Mouse (Mus musculus) right cerebral cortex, adult 2 months (tissue): ENCODE data around the gene Naa15.
A peak's percentile ranks its signal among the peaks of the same experiment; 100 is the strongest.
"Not testable (repeated sequence)": the region's sequence is repeated elsewhere in the genome, so short reads cannot be mapped to it uniquely, and the experiment has no call there.

Experiments used
- DNase-seq, 2 experiments: peaks; one replicate each; pipeline ENCODE4 v3.0.0; 2021 to 2022; ENCODE audit warnings: low spot score in 2 of 2

The Naa15 gene

DNA sequence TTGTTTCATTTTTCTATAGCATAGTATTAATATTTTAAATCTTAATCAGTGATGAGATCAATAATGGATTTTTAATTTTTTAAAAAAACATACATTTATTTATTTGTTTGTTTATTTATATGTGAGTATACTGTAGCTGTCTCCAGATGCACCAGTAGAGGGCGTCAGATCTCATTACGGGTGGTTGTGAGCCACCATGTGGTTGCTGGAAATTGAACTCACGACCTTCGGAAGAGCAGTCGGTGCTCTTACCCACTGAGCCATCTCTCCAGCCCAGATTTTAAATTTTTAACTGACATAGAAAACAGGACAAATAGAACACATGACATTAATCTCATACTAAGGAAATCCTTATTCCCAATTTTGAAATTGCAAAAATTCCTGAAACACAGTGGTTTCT is 19.4 kb downstream of the Naa15 start:
- not testable (repeated sequence) for DNase-seq

DNA sequence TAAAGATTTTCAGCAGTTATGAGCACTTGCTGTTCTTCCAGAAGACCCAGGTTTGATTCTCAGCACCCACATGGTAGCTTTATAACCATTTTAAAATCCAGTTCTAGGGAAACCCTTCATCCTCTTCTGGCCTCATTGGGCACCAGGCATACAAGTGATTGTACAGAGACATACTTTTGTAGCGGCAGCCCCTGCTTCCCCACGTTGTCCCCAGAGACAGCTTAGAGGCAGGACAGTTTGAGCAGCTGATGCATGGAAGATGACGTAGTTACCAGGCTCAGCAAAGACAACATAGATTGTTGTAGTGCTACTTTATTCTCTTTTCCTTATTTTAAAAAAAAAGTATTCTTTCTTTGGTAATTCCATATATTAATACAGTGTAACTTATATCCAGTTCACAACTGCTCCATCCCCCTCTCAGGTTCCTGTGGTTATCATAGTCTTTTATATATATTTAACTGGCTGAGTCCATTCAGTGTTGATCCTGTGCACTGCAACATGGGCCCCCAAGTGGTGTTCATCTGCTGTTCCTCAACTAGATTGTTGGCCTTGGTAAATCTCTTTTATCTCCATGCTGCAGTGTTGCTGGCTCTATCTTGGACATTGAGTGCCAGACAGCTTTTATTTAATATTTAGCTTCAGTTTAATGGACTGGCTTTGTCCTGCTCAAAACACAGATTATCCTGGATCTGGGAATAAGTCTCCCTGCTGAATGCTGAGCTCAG is 20.1 kb downstream of the Naa15 start:
- no peak for DNase-seq

DNA sequence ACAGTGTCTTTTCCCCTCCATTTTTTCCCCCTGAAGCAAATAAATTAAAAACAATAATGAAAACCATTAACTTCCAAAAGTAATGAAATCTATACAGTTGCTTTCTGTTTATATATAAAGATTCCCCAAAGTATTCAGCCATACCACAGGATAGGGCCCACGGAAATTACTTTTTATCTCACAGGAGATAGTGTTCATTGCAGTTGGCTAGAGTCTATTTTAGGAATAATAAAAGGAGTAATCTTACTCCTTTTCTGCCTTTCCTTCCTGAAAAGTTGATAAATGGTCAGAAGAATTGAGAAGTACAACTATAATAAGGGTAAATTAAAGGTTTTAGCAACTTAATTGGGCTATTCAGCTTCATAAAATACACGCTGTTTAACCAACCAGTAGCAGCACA is 53.6 kb downstream of the Naa15 start:
- no peak for DNase-seq

DNA sequence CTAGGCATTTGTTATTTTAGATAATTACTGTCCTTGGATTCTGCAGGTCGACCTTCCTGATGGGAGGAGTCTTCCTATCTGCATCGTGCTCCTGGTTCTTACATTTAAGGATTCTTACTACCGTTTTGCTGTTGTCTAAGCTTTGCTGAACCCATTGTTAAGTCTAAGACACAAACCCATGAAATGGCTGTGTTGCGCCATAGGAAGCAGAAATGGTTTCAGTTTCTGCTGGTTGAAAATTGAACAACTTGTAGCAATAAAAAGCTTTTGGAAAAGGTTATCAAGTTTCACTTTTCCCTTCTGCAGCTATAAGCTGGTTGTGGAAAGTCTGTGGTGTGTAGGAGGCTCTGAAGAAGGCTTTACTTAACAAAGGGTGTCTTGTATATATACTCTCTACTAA is 60.8 kb downstream of the Naa15 start:
- no peak for DNase-seq

DNA sequence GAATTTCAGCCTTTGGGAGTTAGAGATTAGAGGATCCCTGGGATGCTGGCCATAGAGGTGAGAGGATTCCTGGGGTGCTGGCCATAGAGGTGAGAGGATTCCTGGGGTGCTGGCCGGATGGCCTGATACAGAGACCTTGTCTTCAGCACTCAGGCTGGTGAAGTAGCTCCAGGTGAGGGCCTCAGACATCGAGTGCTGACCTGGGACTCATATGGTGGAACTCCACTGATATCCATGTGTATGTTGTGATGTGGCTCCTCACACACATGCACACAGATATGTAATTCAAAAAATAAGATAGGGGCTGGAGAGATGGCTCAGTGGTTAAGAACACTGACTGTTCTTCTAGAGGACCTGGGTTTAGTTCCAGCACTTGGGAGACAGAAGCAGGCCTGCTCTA is 64.9 kb downstream of the Naa15 start:
- DNase-seq = no peak

DNA sequence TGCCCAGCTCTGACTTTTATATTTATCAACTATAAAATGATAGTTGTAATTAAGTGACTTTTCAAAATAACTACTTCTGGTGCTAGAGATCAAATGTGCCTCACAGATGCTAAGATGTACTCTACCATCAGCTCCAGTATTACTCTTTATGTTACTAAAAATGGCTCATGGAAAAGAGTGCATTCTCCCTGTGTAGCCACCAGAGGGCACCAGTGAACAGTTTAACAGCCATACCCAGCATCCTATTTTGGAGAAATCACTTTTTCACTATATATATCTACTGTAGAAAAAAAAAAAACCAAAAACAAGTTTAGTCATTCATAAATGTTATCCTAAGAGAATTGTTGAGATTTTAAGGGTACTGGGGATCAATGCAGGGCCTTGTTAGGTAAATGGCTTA is 66.1 kb downstream of the Naa15 start:
- peak; percentile 49 to 63 for DNase-seq

DNA sequence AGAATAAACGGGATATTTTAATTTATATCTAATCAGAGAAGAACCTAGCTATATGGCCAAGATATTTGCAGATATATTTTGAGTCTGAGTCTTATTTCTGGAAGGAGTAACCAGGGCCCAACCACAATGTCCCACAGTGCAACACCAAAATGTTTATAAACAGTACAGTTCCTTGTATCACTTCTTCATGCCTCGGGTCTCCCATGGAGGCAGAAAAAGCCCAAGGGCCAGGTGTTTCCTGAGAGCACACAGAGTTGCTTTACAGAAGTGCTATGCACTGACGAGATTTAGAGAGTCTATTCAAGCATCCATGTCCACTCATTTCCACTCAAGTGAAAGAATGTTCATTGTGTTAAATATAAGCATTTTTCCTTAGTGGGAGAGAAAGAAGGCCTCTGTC is 66.9 kb downstream of the Naa15 start:
- DNase-seq = no peak

DNA sequence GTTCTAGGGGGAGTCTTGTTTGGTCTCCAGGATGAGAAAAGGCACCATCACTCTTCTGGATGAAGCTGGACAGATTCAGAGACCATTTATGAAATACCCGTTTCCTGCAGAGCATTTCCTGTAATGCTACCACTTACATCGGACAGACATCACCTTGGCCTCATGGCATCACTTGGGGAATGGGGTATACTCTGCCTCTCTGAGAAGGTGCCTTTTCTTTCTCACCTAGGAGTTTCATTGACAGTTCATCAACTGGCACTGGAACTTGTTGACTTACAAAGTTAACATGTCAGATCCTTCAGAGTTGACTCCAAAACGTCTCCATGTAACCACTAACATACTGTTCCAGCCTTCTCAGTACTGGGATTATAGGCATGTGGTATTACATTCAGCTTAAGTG is 67.8 kb downstream of the Naa15 start:
- DNase-seq = no peak

DNA sequence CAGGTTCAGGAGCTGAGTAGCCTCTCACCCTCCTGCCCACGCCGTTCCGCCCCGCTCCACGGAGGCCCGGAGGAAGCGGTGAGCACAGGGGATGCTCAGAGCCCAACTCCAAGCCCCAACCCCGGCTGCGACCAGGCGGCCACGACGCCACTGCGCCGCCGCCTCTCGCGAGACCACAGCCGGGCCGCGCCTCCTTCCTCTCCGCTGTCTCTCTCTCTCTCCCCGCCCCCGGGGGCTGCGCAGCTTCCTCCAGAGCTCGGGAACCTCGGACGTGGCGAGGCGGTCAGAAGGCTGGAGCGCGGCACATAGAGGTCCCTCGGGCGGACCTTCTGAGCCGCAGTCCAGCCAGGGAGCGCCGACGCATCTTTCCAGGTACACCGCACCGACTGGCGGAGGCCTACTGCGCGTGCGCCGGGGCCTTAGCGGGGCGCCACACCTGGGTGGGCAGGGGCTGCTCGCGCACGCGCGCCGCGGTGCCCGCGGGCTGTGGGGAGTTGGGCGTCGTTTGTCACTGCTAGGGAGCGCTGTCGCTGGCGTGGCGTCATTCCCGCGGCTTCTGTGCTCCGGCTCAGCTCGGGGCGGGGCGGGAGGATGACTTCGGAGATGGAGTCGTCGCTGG is 68.9 kb downstream of the Naa15 start, which contains the start of gene Rab33b:
Rab33b (plus strand) TSS at position 180 of the 619 bp plus-strand sequence.
- peak; percentile 96 to 97 for DNase-seq

DNA sequence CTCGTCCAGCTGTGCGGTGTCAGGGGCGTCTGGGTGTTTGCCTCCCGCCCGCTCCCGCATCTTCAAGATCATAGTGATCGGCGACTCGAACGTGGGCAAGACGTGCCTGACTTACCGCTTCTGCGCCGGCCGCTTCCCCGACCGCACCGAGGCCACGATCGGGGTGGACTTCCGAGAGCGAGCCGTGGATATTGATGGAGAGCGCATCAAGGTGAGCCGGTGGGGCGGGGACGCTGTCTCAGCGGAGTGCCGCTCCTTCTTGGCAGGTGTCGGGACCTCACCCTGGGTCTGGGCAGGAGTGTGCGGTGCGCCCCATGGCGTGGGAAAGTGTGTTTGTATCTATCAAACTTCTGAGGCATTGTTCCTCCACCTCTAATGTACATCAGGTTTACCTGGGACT is 69.4 kb downstream of the Naa15 start:
- DNase-seq = no peak

DNA sequence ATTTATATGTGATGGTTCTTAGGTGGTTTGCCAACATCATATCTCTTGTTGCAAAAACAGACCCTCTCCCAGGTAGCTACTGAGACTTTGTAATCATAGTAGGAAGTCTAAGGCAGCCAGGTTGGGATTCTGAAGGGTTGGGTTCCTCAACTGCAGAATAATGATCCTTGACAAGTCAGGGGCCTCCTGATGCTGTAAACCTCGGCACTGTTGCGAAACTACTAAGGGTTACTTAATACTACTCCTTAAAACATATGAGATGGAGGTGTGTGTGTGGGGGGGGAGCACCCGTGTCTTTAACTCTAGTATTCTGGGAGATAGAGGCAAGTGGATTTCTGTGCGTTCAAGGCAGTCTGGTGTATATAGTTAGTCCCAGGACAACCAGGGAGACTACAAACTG is 70.4 kb downstream of the Naa15 start:
- no peak for DNase-seq

DNA sequence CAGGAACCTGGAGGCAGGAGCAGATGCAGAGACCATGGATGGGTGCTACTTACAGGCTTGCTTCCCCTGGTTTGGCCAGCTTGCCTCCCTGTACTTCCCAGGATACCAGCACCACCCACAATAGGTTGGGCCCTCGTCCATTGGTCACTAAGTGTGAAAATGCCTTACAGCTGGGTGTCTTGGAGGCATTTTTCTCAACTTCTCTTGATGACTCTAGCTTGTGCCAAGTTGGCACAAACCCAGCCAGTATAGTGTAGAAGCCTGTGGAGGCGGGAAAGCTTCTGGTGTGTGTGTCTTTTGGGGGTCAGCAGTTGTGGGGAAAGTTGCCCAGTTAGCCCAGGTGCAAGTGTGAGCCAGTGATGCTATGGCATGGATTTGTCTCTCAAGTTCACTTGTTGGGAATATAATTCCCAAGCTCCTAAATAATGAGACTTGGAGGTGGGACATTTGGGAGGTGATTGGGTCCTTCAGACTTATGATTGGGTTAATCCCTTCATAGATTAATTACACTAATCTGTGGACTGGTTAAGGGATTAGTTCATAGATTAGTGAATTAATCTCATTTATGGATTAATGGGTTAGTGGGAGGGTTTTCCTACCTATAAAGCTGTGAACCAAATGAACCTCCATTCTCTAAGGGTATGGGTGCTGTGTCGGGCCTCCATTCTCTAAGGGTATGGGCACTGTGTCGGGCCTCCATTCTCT is 71.7 kb downstream of the Naa15 start:
- DNase-seq = no peak

DNA sequence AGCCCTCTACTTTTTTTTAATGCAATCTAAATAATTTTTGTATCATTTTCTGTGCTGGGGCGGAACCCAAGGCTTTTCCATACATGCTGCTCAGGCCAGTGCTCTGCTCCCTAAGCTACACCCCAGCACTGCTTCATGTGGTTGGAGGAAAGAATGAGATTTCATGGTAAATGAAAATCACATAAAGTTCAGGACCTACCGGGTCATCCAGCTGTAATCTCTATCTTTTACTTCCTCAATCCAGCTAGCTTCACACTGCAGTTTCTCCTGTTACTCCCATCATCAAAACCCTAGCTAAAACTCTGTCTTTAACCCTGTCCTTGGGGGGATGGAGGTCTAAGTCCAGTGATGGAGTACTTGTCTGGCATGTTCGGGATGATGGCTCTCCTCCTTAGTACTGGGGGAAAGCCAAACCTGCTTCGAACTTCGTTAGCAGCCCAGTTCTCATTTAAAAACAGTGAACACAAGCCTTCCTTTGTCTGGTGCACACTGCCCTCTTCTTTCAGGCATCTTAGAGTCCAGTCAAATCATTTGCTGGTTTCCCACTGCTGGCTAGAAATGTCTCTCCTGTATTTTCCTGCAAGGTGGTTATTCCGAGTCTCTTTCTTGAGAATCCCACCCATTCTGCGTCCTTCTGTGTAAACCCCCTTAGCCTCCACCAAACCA is 75.3 kb downstream of the Naa15 start:
- DNase-seq = no peak

DNA sequence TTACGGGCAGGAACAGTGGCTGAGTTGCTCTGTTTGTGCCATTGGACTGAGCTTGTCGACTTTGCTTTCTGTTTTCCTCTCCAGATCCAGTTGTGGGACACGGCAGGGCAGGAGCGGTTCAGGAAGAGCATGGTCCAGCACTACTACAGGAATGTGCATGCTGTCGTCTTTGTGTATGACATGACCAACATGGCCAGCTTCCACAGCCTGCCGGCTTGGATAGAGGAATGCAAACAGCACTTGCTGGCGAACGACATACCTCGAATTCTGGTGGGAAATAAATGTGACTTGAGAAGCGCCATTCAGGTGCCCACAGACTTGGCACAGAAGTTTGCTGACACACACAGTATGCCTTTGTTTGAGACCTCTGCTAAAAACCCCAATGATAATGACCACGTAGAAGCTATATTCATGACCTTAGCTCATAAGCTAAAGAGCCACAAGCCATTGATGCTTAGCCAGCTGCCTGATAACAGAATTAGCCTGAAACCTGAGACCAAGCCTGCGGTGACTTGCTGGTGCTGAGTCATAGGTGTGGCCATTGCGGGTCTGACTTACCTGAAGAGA is 78.4 kb downstream of the Naa15 start:
- DNase-seq = no peak

DNA sequence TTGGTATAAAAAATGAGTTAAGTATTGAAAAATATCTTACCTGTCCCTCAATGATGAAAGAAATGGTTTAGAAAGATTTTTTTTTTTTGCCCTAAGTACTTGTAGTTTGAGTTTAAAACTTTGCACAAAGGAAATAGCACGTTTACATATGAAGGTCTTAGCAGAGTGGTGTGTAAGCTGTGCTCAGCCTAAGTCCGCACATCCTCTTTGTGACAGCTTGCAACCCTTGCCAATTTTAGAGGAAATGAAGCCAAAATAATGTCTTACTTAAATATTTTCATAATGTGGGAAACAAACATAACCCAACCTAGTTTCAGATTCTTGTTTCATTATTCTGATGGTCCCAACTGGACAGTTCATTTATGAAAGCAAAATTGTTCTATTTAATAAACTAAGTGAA is 79.5 kb downstream of the Naa15 start:
- no peak for DNase-seq

DNA sequence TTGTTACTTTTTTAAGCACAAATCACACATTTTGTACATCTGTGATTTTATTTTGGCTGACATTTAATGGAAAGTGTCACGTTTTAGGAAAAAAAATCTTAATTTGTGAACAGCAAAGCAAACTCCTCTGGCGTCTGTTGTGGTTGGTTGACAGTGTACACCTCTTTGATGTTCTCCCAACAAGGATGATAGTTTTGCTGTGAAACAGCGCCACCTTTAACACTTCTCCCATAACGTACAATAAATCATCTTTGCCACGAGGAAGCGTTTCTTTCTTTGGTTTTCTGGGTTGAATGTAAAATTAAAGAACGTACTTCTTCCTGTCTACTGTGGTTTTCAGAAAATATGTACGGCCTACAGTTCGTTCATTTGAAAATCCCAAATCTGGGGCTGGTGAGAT is 80.7 kb downstream of the Naa15 start:
- no peak for DNase-seq

DNA sequence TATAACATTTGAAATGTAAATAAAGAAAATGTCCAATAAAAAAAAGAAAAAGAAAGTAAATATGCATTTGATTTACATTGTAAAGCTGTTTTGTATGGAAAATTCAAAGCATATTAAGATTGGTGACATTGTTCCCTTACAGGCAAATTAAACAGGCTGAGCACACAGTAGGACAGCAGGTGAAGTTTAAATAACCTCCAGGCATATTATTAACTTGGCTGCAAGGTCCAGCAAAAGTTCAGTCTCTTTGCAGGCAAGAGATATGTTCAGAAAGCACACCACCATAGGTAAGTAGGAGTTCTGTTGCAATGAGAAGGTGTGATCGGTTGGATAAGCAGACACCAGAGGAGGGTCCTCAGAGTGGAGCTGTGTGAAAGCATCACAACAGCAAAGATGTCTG is 83.0 kb downstream of the Naa15 start:
- no peak for DNase-seq

DNA sequence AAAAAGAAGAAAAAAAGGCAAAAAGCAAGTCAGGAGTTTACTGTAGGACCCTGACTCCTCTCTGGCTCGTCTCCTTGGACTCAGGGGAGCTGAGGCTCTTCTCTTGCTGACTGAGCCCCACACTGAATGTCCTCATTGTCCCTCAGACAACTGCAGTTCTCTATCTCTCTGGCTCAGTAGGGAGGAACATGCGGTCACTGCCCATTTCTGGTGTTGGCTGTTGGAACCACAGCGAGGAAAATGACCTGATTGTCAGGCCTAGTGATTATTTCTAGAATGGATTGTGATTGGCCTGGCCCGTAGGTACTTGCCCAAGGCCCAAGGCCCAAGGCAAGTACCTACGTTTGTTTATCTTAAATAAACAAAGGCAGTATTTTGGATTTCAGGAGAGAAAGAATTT is 83.7 kb downstream of the Naa15 start:
- DNase-seq = no peak

DNA sequence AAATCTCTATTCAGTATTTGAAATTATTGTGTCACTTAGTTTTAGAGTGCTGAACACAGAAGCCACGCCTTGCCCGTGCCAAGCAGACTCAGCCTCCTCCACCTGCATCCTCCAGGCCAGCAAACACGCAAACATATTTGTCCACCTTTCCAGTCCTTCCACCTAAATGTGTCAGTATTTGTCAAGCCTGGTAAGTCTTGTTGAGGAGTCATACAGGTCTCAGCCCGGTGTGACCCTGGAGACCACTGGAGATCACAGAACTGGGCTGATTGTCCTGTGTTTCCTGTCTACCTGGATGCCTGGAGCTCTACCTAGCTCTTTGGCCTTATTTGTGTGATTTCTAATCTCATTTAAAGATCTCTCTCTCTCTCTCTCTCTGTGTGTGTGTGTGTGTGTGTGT is 84.9 kb downstream of the Naa15 start:
- no peak for DNase-seq

DNA sequence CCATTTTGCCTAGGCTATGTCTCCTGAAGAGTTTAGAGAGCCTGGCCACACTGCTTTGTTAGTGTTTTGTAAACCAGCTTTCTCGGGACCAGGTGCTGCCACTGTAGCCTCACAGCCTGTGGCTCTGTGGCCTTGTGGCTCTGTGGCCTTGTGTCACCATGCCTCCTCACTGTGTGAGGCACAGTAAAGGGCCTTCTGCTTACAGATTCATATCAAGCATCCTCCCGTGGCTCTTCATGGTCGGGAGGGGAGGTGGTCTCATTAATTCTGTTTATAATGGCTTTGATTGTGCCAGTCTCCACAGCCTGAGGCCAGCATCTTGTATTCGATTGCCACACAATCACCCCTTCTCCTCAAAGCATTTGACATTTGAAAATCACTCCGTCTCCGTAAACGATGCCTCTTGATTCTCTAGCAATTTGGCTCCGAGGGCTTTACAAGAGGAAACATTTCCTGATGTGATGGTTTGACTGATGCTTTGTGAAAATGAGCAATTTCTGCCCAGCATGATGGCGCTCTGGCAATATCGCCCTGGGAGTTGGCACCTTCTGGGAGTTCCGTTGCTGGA is 89.5 kb downstream of the Naa15 start:
- no peak for DNase-seq

DNA sequence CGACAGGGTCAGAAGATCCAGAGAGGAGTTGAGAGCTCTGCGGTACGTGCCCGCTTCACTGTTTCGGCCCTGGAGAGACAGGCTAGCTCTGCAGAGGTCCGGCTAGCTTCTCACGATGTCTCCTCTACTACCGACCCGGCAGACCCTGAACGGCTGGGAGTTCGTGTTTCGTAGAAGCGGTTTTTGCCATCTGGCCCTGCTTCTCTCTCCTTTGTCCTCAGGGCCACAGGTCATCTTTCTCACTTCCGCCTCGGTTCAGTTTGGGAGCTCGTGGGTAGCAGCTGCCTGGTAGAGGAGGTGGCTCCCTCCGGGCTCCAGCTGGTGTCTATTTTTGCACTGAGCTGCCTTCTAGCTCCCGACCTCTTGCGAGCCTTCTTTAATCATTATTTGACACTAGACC is 90.5 kb downstream of the Naa15 start:
- no peak for DNase-seq

DNA sequence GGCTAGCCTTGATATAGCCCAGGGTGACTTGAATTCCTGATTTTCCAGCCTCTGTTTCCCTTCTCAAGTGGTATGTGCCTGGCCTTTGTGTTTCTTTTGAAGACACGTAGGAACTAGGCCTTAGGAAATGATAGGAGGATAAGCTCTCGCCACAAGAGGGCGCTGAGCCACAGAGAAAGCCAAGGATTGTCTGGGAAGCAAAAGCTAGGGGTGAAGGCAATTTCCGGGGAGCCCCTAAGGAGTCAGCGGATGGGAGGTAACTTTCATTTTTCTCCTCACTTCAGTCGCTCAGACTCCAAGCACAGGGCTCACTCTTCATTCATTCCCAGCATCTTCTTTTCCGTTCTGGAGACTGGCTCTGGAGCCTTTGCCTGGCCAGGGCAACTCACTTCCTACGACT is 96.0 kb downstream of the Naa15 start:
- peak; percentile 87 to 88 for DNase-seq
